Mouse (Mus musculus) thymus, adult 2 months (tissue): ENCODE data around the gene Slc6a2.

Experiments used
- CTCF ChIP-seq: fragments of 200-500 bp; IDR thresholded peaks from 2 replicates; pipeline ENCODE4 v1.5.1; 2012; ENCODE audit warnings: mild to moderate bottlenecking, control low read depth, low read length, moderate library complexity, borderline replicate concordance; ENCODE audit not compliant: control insufficient read depth, poor library complexity, insufficient read depth; ENCODE audit errors: extremely low read depth
- POLR2A ChIP-seq: fragments of 200-500 bp; IDR thresholded peaks from 2 replicates; pipeline ENCODE4 v1.6.1; 2012; ENCODE audit warnings: mild to moderate bottlenecking, low read length, control low read depth, moderate library complexity; ENCODE audit not compliant: control insufficient read depth, poor library complexity, insufficient read depth; ENCODE audit errors: extremely low read depth

GRCm38 (mm10) chr8:92960451-92960911, 602 bp downstream of the Slc6a2 start:
- TF ChIP-seq CTCF (no peak), POLR2A (no peak)
